Mouse (Mus musculus): ENCODE measurements around the gene Nhlrc3. TPM values are rescaled to one million over a fixed set of nuclear protein-coding genes. Genes with fewer than 3 reads are reported as not detected.

Nhlrc3 gene
- polyA plus RNA-seq, 1 experiment from 2014 or later: 11.1 TPM

DNA sequence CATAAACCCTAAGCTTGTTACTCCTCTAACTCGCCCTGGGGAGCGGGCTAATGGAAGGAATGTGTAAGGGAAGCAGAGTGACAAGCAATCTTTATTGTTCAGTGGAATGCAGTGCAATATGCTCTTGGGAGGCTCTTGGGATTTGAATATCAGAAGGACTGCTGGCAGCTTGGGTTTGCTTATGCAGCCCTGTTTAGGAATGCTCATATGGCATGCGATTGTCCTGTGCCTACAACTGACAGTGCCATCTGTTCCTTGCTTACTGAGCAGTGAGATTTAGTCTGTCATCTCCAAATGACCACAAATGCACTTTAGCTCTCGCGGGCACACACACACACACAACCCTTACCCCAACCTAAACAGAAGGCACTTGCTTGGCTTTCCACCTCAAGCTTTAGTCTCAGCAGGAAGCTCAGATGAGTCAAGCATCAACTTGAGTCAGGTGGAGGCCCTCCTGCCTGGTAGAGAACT lies 47.1 kb downstream of the Nhlrc3 start:
- no peak overlapping the region for H3K27ac ChIP-seq (ENCODE audit: low read length)
- no peaks in the 10 kb centered on the region for H3K4me1 ChIP-seq (ENCODE audit: control insufficient read depth, insufficient read depth, low read length)
- no peak overlapping the region for H3K4me3 ChIP-seq (ENCODE audit: low read depth, low read length)
- H3K4me2 ChIP-seq (ENCODE audit: low read length): no peak overlapping the region
- no peaks in the 10 kb centered on the region for H3K9me3 ChIP-seq (replicated peaks; ENCODE audit: control insufficient read depth, low read length, poor library complexity, severe bottlenecking)
- H3K9ac ChIP-seq (ENCODE audit: low read depth, low read length): no peak overlapping the region
- no peak for ATAC-seq
- no peaks in the 10 kb centered on the region for H3K36me3 ChIP-seq (ENCODE audit: control insufficient read depth, insufficient read depth, low read length)
- 46% methylated on average over 5 of the region's 5 CpGs for WGBS
- no peaks in the 10 kb centered on the region for H3K27me3 ChIP-seq (ENCODE audit: control insufficient read depth, insufficient read depth, low read depth, low read length)

DNA sequence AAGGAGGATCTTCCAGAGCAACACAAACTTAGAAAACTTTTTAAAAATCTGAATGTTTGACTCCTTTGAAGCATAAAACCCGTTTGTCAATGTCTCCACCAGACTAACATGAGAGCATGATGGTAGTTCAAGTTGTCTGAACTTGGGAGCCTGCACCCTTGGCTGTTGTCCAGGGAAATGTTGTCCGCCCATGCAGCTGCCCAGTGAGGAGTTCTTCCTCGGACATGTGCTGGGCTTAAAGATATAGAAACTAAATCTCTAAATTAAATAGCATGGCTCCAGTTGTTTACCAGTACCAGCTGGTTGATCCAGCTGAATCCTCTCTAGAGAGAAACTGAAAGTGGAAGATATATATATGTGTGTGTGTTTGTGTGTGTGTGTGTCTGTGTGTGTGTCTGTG lies 49.2 kb downstream of the Nhlrc3 start:
- Histone ChIP-seq H3K4me1 (ENCODE audit: control insufficient read depth, insufficient read depth, low read length) (no peaks in the 10 kb centered on the region), H3K36me3 (ENCODE audit: control insufficient read depth, insufficient read depth, low read length) (no peaks in the 10 kb centered on the region), H3K9me3 (replicated peaks; ENCODE audit: control insufficient read depth, low read length, poor library complexity, severe bottlenecking) (no peaks in the 10 kb centered on the region), H3K4me3 (ENCODE audit: low read depth, low read length) (no peak overlapping the region), H3K27ac (ENCODE audit: low read length) (no peak overlapping the region), H3K4me2 (ENCODE audit: low read length) (no peak overlapping the region), H3K9ac (ENCODE audit: low read depth, low read length) (no peak overlapping the region), H3K27me3 (ENCODE audit: control insufficient read depth, insufficient read depth, low read depth, low read length) (no peaks in the 10 kb centered on the region)
- 65% methylated on average over 3 of the region's 3 CpGs for WGBS
- ATAC-seq: no peak

DNA sequence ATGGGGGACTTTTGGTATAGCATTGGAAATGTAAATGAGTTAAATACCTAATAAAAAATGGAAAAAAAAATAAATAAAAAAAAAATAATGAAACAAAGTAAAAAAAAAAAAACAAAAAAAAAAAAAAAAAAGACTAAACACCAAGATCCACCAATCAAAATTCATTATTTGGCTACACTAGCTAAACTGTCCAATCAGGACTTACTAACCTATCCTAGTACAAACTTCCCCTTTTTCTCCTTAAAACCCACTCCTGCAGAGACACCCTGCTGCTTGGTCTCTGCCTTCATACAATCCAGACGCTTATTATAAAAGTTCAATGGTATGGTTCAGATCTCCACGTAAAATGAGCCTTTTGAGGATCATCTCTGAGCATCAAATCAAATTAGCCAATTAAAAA lies 49.7 kb downstream of the Nhlrc3 start:
- WGBS: 33% methylated on average over 2 of the region's 2 CpGs
- Histone ChIP-seq H3K27ac (ENCODE audit: low read length) (no peak overlapping the region), H3K36me3 (ENCODE audit: control insufficient read depth, insufficient read depth, low read length) (no peaks in the 10 kb centered on the region), H3K27me3 (ENCODE audit: control insufficient read depth, insufficient read depth, low read depth, low read length) (no peaks in the 10 kb centered on the region), H3K4me1 (ENCODE audit: control insufficient read depth, insufficient read depth, low read length) (no peaks in the 10 kb centered on the region), H3K9me3 (replicated peaks; ENCODE audit: control insufficient read depth, low read length, poor library complexity, severe bottlenecking) (no peaks in the 10 kb centered on the region), H3K4me2 (ENCODE audit: low read length) (no peak overlapping the region), H3K4me3 (ENCODE audit: low read depth, low read length) (no peak overlapping the region), H3K9ac (ENCODE audit: low read depth, low read length) (no peak overlapping the region)
- ATAC-seq: no peak

DNA sequence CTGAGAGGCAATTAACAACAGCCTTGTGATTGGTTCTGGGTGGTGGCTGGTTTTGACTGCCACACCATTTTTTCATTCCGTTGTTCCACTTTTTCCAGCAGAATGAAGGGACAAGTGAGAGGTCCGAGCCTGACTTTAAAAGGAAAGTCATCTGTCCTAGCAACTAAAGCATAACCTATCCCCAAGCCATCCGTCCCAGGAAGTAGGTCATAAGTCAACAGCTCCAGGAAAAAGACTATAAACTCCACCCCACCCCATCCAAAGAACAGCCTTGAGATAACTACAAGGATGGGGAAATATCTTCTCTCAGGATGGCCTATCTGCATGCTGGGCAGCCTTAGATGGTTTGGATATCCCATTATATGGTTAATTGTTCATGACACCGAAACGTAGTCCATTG lies 50.9 kb downstream of the Nhlrc3 start:
- Histone ChIP-seq H3K36me3 (ENCODE audit: control insufficient read depth, insufficient read depth, low read length) (no peaks in the 10 kb centered on the region), H3K27me3 (ENCODE audit: control insufficient read depth, insufficient read depth, low read depth, low read length) (no peaks in the 10 kb centered on the region), H3K9ac (ENCODE audit: low read depth, low read length) (no peak overlapping the region), H3K4me3 (ENCODE audit: low read depth, low read length) (no peak overlapping the region), H3K9me3 (replicated peaks; ENCODE audit: control insufficient read depth, low read length, poor library complexity, severe bottlenecking) (no peaks in the 10 kb centered on the region), H3K4me2 (ENCODE audit: low read length) (no peak overlapping the region), H3K4me1 (ENCODE audit: control insufficient read depth, insufficient read depth, low read length) (no peaks in the 10 kb centered on the region), H3K27ac (ENCODE audit: low read length) (no peak overlapping the region)
- 92% methylated on average over 5 of the region's 5 CpGs for WGBS
- no peak for ATAC-seq

DNA sequence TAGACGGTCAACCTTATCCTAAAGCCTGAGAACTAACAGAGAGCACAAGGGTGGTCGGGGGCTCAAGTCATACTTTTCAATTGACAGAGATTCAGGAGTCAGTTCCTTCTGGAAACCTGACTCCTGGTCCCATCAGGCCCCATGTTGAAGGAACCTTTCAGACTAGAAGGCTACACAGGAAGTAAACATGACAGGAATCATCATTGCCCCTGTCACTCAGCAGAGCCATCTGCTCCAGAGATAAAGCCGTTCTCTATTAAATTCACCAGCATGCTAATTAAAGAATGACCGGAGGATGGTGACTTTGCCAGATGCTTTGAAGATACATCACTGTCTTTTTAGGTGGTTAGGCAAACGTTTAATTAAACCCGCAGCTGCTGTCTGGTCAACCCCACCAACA lies 53.1 kb downstream of the Nhlrc3 start:
- no peak overlapping the region for H3K27ac ChIP-seq (ENCODE audit: low read length)
- no peaks in the 10 kb centered on the region for H3K9me3 ChIP-seq (replicated peaks; ENCODE audit: control insufficient read depth, low read length, poor library complexity, severe bottlenecking)
- no peaks in the 10 kb centered on the region for H3K4me1 ChIP-seq (ENCODE audit: control insufficient read depth, insufficient read depth, low read length)
- H3K4me2 ChIP-seq (ENCODE audit: low read length): no peak overlapping the region
- 60% methylated on average over 6 of the region's 6 CpGs for WGBS
- ATAC-seq: no peak
- H3K36me3 ChIP-seq (ENCODE audit: control insufficient read depth, insufficient read depth, low read length): no peaks in the 10 kb centered on the region
- no peaks in the 10 kb centered on the region for H3K27me3 ChIP-seq (ENCODE audit: control insufficient read depth, insufficient read depth, low read depth, low read length)
- no peak overlapping the region for H3K4me3 ChIP-seq (ENCODE audit: low read depth, low read length)
- no peak overlapping the region for H3K9ac ChIP-seq (ENCODE audit: low read depth, low read length)

DNA sequence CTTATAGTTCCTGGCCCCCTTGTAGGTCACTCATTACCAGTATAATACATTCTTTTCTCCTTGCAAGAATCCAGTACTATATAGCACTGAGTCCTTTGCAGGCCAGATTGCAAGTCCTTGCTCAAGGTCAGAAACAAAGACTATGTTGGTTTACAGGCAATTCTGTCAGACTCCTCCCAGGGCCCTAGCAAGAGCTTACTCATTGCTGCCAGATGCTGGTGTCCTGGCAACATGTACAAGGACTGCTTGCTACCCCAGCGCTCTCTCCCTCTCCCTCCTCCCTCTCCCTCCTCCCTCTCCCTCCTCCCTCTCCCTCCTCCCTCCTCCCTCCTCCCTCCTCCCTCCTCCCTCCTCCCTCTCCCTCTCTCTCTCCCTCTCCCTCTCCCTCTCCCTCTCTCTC lies 56.0 kb downstream of the Nhlrc3 start:
- no peak for ATAC-seq
- Histone ChIP-seq H3K36me3 (ENCODE audit: control insufficient read depth, insufficient read depth, low read length) (no peaks in the 10 kb centered on the region), H3K27me3 (ENCODE audit: control insufficient read depth, insufficient read depth, low read depth, low read length) (no peaks in the 10 kb centered on the region; the same call in 1 of the 2 replicates), H3K4me1 (ENCODE audit: control insufficient read depth, insufficient read depth, low read length) (no peaks in the 10 kb centered on the region), H3K9me3 (replicated peaks; ENCODE audit: control insufficient read depth, low read length, poor library complexity, severe bottlenecking) (no peaks in the 10 kb centered on the region), H3K27ac (ENCODE audit: low read length) (no peak overlapping the region), H3K9ac (ENCODE audit: low read depth, low read length) (no peak overlapping the region), H3K4me3 (ENCODE audit: low read depth, low read length) (no peak overlapping the region), H3K4me2 (ENCODE audit: low read length) (no peak overlapping the region)
- WGBS: 64% methylated on average over 1 of the region's 1 CpGs

Other genes with a start within 250 kb of the Nhlrc3 start
- gene Proser1, start 334 bp upstream of the Nhlrc3 start, polyA plus RNA-seq (2015; fragmentation: Nextera tagmentation; extraction: Ambion mirVana): 17.5 and 20.1 TPM in 2 replicates
- not detected in 2 replicates for gene Stoml3, start 25.3 kb upstream of the Nhlrc3 start, polyA plus RNA-seq (2015; fragmentation: Nextera tagmentation; extraction: Ambion mirVana)
- 1.4 and 1.7 TPM in 2 replicates for gene Frem2, start 194.0 kb upstream of the Nhlrc3 start, polyA plus RNA-seq (2015; fragmentation: Nextera tagmentation; extraction: Ambion mirVana)

Measured in midbrain, embryonic 16.5 days (tissue).